Mouse (Mus musculus): ENCODE measurements around the gene 1700014D04Rik.

GRCm38 (mm10) chr13:59713710-59714109, 32.8 kb downstream of the 1700014D04Rik start:
- TF ChIP-seq CTCF (IDR thresholded peaks at IDR 0.05; ENCODE audit: borderline replicate concordance, insufficient read depth, low read depth, low read length) (no peak), POLR2A (IDR thresholded peaks at IDR 0.05; ENCODE audit: borderline replicate concordance, insufficient read depth, low read length) (no peak)

Data from cerebellum, adult 2 months (tissue).